Comparison of ENCODE assay signal across 20 mouse cellular contexts in the genomic region with DNA sequence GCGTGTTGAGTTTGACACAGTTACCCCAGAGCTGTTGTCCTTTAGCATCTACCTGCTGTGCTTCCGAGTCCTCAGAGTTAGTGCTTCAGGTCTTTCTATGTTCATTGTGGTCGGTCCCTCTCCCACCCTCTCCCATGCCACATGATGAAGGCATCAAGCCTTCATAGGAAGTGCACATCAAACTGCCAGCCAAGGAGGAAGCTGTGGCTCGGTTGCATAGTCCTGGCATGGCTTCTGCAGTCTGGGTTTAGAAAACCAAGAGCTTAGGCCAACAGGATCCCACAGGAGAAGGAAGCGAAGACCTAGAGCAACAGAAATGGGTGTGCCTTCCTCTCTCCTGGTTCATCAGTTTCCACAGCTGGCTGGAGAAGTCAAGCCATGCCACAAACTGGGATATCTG.
DNase-seq lines count a peak whose midpoint lies in the region; ATAC-seq lines count a peak whose summit lies in the region.
"Had no signal": no experiment of that assay in that cellular context is flagged by ENCODE, and none has a peak within 500 bp of the region (broad histone marks: within the 10 kb centered on the region; RNA-seq: fewer than 3 reads in every experiment).

No protein-coding gene starts in this region.

- ATAC-seq in liver, embryonic 13.5 days (ENCODE audit: low read depth): no peak
- ATAC-seq in common myeloid progenitor, adult 5-6 weeks (replicated peaks; ENCODE audit: low read depth, poor library complexity, severe bottlenecking): peak; percentile 70
- ATAC-seq: forebrain, embryonic 16.5 days had no signal

- no peaks in the 10 kb centered on the region for H3K27me3 ChIP-seq in liver, embryonic 13.5 days
- no peaks in the 10 kb centered on the region for H3K27me3 ChIP-seq in megakaryocyte, embryonic 14.5 days (replicated peaks)
- H3K27me3 ChIP-seq: embryonic facial prominence, embryonic 13.5 days; forebrain, embryonic 12.5 days; heart, embryonic 15.5 days; hindbrain, embryonic 15.5 days had no signal

- H3K36me3 ChIP-seq in liver, embryonic 13.5 days: no peaks in the 10 kb centered on the region
- peaks cover 85% of the 10 kb centered on the region for H3K36me3 ChIP-seq in megakaryocyte, embryonic 14.5 days (replicated peaks; ENCODE audit: low read length)
- H3K36me3 ChIP-seq: embryonic facial prominence, embryonic 13.5 days; forebrain, embryonic 12.5 days; hindbrain, embryonic 15.5 days had no signal

- 37% methylated on average over 5 of the region's 5 CpGs for WGBS in liver, embryonic 13.5 days (ENCODE audit: insufficient replicate concordance)

- H3K4me2 ChIP-seq in liver, embryonic 13.5 days: no peak overlapping the region
- H3K4me2 ChIP-seq: embryonic facial prominence, embryonic 13.5 days; forebrain, embryonic 12.5 days; heart, embryonic 11.5 days; heart, embryonic 15.5 days; hindbrain, embryonic 15.5 days had no signal

- H3K4me1 ChIP-seq in liver, embryonic 13.5 days (replicated peaks): peaks cover 16% of the 10 kb centered on the region
- H3K4me1 ChIP-seq in megakaryocyte, embryonic 14.5 days: peaks cover 100% of the 10 kb centered on the region

- no peak overlapping the region for H3K9ac ChIP-seq in liver, embryonic 13.5 days
- H3K9ac ChIP-seq: embryonic facial prominence, embryonic 13.5 days; forebrain, embryonic 12.5 days; heart, embryonic 15.5 days; hindbrain, embryonic 15.5 days had no signal

- no peak overlapping the region for H3K4me3 ChIP-seq in liver, embryonic 13.5 days (replicated peaks)
- H3K4me3 ChIP-seq in megakaryocyte, embryonic 14.5 days (replicated peaks): peak overlapping the region; percentile 50
- H3K4me3 ChIP-seq: embryonic facial prominence, embryonic 13.5 days; forebrain, embryonic 12.5 days; heart, embryonic 15.5 days; hindbrain, embryonic 15.5 days had no signal

- H3K27ac ChIP-seq in liver, embryonic 13.5 days: 0 out of 2 replicates have a peak overlapping the region, but pooled peaks have one; percentile 3
- H3K27ac ChIP-seq: embryonic facial prominence, embryonic 13.5 days; forebrain, embryonic 12.5 days; heart, embryonic 15.5 days; hindbrain, embryonic 15.5 days had no signal

- DNase-seq in liver, embryonic 13.5 days: no peak
- DNase-seq in liver: no peak
- peak; percentile 76 for DNase-seq in 416B (ENCODE audit: low read depth)
- no peak for DNase-seq in right cerebral cortex, postnatal 14 days
- DNase-seq in kidney, postnatal 25 days: no peak
- DNase-seq: adrenal gland, adult 2 months; adrenal gland, postnatal 25 days; cerebellum, adult 11 months; cerebellum, adult 8-10 months; cerebellum, postnatal 14 days; gastrocnemius, postnatal 14 days; heart, postnatal 14 days had no signal

- H3K9me3 ChIP-seq in liver, embryonic 13.5 days (replicated peaks): no peaks in the 10 kb centered on the region
- H3K9me3 ChIP-seq in megakaryocyte, embryonic 14.5 days: no peaks in the 10 kb centered on the region
- H3K9me3 ChIP-seq: embryonic facial prominence, embryonic 13.5 days; forebrain, embryonic 12.5 days; heart, embryonic 15.5 days; hindbrain, embryonic 15.5 days had no signal
